Mouse (Mus musculus): Measurements from ENCODE around the gene Adgrl2. TPM values are rescaled to one million over a fixed set of nuclear protein-coding genes. Genes with fewer than 3 reads are reported as not detected.
A peak's percentile ranks its signal among the peaks of the same experiment; 100 is the strongest.

Gene Adgrl2
- total RNA-seq, 2 experiments from 2014 or later = 163 to 173 TPM

DNA sequence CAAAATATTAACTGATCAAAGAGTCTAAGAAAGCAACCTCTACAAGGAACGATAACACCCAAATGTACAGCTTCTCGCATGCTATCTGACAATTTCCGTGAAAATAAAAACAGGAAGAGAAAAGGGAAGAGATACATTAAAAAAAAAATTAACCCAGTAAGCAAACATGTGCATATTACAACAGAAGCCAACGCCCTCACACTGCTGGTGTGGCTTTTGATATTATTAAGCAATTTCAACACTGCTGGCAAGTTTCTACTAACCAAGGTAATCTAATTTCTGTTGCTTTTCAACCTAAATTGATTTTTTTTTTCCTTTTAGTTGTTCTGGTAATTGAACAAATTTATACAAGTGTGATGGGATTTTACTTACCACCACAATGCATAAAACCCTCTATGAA, 8.0 kb downstream of the Adgrl2 start:
- DNase-seq (ENCODE audit: extremely low spot score in 1 of 2, low spot score in 2 of 2) = no peak
- intact Hi-C loops (cut with DNase I) = loop anchor here (5.0 to 10.0 kb wide), 3 partner anchors 128 to 1990 kb away; no protein-coding TSS in a partner anchor

DNA sequence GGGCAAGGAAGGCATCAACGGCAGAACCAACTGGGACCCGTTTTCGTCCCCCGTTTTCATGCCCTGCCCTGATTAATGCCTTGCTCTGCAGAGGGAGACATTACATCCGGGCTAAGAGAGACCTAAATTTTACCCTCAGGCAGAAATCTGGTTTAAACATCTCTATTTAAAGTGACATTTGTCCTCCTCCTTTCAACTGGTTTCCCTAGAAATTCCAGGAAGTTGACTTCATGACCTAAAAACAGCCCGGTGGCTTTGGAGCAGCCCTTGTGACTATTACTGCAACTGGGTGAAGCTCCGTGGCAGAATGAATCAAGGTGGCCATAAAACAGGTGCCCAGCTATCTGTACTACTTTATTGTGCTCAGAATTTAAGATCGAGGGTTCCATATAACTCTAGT, 8.6 kb downstream of the Adgrl2 start:
- intact Hi-C loops (cut with DNase I) = loop anchor here (5.0 to 10.0 kb wide), 3 partner anchors 127 to 1989 kb away; no protein-coding TSS in a partner anchor
- no peak for DNase-seq (ENCODE audit: extremely low spot score in 1 of 2, low spot score in 2 of 2)

DNA sequence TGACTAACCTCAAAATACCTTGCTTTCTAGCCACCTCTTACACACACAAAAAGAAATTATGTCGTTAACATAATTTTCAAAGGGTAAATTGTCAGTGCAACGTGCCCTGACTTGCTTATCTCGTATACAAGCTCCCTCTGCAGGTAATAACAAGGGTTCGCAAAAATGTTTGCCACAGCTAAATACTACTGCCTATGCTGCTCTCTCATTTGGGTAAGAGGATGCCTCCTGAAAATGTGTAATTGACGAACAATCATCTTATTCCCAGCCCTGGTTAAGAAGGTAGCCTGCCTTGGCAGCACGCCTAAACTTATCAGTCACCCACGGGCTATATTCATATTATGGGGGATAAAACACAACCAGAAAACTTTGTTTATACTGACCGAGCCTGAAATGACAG, 11.8 kb downstream of the Adgrl2 start:
- DNase-seq (ENCODE audit: extremely low spot score in 1 of 2, low spot score in 2 of 2) = no peak
- intact Hi-C loops (cut with DNase I) = no loop called here

DNA sequence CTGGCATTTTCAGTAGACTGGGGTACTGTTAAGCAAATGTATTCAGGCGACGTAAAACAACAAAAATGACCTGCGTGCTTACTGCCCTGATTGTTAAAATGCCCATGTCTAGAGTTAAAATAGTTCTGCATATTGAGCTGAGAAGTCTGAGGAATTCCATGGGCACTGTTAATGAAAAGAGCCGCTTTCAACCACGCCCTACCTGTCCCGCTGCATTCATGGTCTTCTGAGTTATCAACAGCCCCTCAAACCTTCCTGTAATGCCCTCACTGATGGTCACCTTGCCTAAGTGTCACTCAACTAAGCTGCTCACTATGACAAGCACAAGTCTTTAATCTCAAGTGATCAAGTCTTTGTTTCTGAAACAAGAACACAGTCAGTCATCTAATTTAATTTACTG, 12.5 kb downstream of the Adgrl2 start:
- no peak for DNase-seq (ENCODE audit: extremely low spot score in 1 of 2, low spot score in 2 of 2)
- intact Hi-C loops (cut with DNase I) = no loop called here

DNA sequence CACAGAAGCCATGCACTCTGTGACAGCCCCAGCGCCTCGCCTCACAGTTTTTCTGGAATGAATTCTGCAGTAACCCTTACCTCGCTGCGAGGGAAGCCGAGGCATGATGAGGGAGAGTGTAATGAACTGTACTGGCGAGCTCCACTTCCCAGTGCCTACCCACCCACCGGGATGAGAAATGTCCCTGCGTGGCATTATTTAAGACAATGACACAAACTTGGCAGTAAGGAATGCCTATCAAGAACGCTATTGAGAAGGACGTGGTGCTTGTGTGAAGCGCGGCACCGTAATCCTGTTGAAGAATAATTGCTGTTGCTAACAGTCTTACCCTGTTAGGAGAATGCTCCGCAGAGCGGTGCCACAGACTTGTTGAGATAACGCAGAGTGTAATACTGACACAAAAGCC, 13.2 kb downstream of the Adgrl2 start:
- intact Hi-C loops (cut with DNase I) = no loop called here
- no peak for DNase-seq (ENCODE audit: extremely low spot score in 1 of 2, low spot score in 2 of 2)

DNA sequence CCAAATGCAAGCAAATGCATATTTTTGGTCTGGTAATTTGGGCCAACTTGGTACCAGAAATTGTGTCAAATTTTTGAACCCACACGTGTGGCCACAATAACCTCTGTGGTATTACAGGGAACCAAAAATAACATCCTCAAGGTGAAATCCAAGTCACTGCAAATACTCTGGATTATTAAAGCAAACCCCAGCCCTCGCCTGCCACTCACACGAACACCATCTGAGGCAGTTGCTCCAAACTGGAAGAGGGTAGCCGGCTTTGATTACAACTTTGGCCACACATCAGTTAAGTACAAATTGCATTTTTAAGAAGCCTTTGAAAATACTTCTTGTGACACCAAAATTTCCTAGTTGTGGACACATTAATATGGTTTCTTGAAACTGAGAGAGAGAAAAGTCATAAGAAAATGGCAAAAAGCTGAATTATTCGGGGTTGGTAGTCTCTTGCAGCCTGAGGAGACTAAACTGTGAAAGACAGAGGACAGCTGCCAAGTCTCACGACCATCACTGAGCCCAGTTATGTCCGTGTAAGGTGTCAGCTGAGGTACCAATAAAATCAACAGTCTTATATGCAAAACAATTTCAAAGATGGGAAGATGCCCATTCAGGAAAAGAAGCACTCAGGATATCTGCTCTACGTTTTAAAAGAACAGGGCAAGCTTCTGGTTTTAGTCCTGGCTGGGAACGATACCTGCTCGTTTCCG, 18.3 kb downstream of the Adgrl2 start:
- DNase-seq (ENCODE audit: extremely low spot score in 1 of 2, low spot score in 2 of 2) = no peak
- intact Hi-C loops (cut with DNase I) = no loop called here

DNA sequence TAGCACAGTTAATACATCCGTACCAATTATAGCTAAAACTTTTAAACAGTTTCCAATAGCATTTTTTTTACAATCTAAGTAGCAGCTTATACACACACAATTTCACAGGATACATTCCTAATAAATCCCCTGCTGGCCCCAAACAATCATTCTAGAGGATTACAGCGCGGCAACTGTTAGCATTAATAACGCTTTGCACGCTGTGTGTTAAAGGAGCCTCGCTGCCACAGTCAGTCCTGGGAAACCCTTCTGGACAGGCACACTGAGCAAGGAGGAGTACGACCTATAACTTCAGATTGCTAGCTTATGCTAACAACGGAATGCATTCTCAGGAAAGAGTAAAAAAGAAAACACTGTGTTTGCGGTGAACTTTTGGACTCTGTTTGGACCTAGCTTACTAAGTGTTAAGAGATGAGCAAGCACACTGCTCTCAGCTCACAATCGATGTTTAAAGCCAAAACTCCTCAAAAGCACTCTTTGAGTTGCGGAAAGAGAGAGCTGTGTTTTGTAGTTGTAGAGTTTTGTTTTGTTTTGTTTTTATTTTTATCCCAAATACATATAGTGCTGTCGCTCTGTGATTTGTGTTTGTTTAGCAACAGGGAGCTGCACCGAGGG, 25.3 kb downstream of the Adgrl2 start:
- no peak for DNase-seq (ENCODE audit: extremely low spot score in 1 of 2, low spot score in 2 of 2)

DNA sequence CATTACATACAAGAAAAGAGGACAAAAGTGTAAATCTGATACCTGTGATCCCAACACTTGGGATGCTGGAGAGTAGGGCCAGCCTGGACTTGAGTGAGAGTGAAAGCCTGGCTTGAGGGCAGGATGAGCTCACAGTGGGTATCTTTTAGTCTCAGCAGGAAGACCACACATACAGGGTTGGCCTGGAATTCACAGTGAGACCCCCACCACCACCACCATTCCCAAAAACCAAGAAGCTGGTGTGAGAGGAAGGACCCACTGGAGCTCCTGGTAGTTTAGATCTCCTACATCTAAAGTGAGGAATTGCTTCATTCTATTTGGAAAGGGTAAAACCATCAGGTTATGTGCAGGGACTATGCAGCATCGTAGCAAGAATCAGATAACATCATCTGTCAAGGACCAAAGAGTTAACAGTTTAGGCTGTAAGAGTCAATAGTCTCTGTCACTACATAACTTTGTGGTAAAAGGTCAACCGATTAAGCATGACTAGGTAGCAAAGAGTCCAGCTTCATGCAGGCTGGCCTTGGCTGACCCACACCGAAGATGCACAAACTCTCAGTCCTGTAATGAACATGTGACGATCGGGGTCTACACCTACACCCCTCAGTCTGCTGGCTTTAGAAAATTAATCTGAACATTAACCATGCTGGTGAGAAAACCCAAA, 26.8 kb downstream of the Adgrl2 start:
- DNase-seq (ENCODE audit: extremely low spot score in 1 of 2, low spot score in 2 of 2) = no peak
- intact Hi-C loops (cut with DNase I) = no loop called here

More for the DNA sequence above, 25.3 kb downstream of the Adgrl2 start:
- intact Hi-C loops (cut with DNase I) = no loop called here

DNA sequence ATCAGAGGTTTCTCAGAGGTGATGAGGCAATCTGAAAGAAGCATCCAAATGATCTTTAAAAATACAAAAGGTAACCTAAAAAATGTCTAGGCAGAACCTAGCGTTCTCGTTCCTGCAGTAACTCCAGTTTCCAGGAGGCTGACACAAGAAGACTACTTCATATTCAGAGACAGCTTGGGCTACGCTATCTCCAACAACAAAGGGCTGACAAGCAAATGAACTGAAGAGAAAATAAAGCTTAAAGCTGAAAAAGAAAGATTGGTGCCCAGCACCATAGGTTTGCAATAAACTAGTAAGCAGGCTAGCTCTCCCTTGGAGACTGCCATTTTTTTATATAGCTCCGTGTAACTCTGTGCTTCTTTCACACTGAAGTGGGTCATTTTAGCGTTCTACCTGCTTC, 28.7 kb downstream of the Adgrl2 start:
- intact Hi-C loops (cut with DNase I) = no loop called here
- DNase-seq (ENCODE audit: extremely low spot score in 1 of 2, low spot score in 2 of 2) = no peak

DNA sequence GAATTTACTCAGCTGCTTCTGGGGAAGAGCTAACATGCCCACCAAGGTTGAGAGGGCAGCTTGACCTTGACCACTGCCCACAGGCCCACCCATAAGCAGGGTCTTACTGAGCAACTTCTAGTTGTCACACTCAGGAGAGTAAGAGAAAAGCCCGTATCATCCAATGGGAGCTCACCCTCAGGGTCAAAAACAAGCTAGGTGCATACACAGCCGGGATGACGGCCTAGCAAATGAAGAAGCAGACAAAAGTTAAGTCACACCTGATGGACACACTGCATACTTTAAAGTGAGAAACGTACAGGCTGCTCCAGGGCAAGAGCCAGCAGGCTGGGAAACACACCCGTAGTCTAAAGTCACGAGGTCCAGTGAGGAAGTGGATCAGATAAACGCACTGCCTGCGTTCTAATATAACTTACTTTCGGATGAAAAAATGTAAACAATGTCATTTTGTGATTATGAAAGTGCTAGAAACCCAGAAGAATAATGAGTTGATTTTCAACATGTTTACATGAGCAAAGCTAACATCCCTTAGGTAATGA, 29.5 kb downstream of the Adgrl2 start:
- DNase-seq (ENCODE audit: extremely low spot score in 1 of 2, low spot score in 2 of 2) = no peak
- intact Hi-C loops (cut with DNase I) = no loop called here

DNA sequence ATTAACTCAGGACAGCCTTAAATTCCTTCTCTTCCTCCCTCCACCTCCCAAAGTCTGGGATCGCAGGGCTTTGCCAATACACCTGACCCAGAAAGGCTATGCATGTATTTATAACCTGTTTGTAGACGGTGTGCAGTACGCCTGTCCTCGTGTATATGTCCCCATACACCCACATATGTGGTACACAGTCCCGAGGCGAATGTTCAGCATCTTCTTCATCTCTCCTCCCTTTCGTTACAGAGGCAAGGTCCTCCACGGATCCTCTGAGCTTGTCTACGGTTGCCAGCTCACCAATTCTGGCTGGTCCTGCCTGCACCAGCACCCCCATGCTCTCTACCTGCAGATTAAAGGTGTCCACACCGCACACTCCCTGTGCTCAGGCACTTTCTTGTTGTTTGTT, 30.1 kb downstream of the Adgrl2 start:
- no peak for DNase-seq (ENCODE audit: extremely low spot score in 1 of 2, low spot score in 2 of 2)
- intact Hi-C loops (cut with DNase I) = no loop called here

DNA sequence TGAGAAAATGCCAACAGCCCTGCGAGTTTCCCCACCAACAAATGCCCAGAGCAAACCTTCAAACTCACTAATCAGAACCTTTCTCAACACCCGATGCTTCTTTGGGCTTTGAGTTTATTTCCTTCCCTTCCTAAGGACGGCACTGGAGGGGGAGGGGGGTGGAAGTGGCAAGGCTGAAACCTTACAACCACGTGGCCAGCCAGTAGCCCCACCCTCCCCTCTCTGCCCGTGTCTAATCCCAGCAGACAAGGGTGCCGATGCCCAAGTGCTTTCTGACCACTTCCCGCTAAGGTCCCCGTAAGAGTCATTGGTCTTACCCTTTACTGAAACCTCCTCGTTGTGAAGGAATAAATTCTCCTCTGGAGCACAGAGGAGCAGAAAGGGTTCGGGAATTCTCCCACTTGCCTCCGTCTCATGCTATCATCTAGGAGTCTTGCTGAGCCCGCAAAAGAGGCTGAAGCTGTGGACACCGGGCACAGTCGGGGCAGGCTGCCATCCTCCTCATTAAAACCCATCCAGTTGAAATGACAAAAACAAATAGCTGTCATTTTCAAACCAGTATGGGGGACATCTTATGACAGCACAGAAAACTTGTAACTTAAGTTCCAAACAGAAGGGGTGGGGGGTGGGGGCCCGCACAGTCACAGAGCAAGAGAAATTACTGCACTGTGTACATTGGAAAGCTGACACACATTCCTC, 30.9 kb downstream of the Adgrl2 start:
- intact Hi-C loops (cut with DNase I) = no loop called here
- DNase-seq (ENCODE audit: extremely low spot score in 1 of 2, low spot score in 2 of 2) = peak in 1 of 2 experiments; percentile 60

DNA sequence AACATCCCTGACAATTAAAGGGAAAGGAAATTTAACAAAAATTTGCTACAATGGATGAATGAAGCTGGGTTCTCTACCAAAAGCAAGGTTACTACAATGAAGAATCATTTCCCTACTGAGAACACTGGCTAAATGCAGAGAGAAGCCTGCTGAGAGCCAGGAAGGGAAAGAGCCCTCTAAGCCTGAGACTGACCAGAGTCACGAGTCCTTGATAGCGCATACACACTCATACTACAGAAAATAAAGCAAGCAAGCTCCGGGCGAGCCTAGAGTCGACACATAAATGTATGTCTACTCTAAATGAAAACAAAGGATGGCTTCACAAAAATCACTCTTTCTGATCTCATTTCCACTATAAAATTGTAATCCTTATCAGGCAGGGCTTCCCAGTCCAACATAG, 31.6 kb downstream of the Adgrl2 start:
- intact Hi-C loops (cut with DNase I) = no loop called here
- no peak for DNase-seq (ENCODE audit: extremely low spot score in 1 of 2, low spot score in 2 of 2)

DNA sequence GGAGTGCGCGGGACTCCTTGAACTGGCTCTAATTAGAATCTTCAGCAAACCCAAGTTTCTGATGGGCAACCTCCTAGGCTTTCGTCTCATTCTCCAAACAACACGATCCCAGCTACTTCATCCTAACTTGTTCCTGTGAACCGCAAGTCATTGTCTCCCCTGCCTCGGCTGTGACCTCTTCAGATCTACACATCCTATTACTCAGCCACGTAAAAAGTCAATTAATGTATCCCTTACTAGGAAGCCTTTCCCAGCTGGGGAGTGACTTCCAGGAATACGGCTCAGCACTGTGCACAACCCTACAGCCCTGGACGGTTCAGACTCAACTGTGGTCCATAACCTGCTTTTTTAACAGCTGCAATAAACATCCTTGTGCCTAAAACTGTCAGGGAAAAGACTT, 32.2 kb downstream of the Adgrl2 start:
- intact Hi-C loops (cut with DNase I) = no loop called here
- no peak for DNase-seq (ENCODE audit: extremely low spot score in 1 of 2, low spot score in 2 of 2)

DNA sequence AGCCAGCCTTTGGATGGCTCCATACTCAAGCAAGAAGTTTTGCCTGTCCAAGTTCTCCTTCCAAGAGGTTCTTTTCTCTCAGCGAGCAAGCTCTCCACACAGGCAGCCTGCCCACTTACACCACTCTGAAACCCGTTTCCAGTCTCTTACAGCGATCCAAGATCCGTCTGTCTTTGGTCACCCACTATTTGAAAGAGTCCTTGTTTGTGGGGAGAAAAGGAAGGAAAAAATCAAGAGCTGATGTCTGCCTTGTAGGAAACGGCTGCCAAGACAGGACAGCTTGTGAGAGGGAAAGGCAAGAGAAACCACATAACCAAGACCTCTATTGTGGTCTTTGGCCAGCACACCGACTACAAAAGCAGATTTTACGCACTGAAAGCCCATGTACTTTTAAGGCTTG, 33.5 kb downstream of the Adgrl2 start:
- intact Hi-C loops (cut with DNase I) = no loop called here
- peak in 1 of 2 experiments; percentile 56 for DNase-seq (ENCODE audit: extremely low spot score in 1 of 2, low spot score in 2 of 2)

DNA sequence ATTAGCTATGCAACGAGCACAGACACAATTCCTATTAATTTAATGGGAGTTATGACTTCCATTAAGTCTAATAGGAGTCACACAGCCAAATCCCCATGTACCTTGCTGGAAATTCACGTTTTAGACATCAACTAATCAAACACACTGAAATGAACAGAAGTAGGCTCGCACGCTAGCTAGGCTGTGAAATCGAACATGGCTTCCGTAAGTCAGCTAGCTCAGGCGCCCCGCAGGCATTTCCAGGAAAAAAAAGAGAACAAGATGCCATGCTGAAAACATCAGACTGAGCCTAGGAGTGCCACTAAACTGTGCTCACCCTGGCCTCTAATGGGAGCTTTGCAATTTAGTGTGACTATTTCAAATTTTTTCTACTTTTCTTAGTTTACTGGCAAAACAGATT, 40.6 kb downstream of the Adgrl2 start:
- intact Hi-C loops (cut with DNase I) = no loop called here

DNA sequence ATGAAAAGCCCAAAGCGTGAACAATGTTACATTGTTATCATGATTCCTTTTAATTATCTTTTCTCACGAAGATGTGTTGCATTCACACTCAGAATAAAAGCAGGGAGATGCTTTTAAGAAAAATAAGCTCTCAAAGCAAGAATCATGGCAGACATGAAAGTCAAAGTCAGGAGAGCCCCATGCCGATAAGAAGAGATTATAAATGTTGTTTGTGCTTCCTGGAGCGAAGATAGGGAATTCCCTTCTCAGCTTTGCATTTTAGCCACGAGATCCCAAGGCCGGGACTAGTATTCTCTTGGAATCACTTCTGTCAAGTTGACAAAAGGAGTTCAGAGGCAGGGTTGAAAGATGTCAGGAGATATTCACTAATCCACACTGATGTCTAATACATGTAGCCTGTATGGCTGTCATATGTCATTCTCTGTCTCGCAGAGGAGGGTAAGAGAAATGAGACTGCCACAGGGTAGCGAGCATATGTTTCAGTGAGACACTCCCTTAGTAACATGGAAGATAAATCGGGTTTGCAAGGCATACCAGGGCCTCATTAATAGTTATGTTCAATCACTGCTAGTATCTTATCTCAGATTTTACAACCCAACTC, 42.5 kb downstream of the Adgrl2 start:
- no peak for DNase-seq (ENCODE audit: extremely low spot score in 1 of 2, low spot score in 2 of 2)
- intact Hi-C loops (cut with DNase I) = no loop called here

More for the DNA sequence above, 40.6 kb downstream of the Adgrl2 start:
- no peak for DNase-seq (ENCODE audit: extremely low spot score in 1 of 2, low spot score in 2 of 2)

DNA sequence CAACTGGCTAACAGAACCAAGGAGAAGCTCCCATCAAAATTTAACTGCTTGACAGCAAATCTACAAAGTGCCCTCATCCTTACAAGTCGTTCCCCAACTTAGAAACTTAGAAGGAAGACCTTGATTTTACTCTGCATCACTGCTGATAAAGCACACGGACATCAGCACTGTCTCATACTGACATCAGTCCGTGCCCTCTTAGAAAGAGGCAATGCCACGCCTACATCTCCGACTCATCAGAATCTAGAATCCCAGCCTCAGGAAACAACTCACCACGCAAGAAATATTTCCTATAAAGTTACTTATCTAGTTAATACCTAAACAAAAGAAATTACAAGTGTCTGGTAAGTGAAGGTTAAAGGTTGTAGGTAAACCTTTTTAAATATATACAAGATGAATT, 43.1 kb downstream of the Adgrl2 start:
- intact Hi-C loops (cut with DNase I) = no loop called here
- DNase-seq (ENCODE audit: extremely low spot score in 1 of 2, low spot score in 2 of 2) = no peak

DNA sequence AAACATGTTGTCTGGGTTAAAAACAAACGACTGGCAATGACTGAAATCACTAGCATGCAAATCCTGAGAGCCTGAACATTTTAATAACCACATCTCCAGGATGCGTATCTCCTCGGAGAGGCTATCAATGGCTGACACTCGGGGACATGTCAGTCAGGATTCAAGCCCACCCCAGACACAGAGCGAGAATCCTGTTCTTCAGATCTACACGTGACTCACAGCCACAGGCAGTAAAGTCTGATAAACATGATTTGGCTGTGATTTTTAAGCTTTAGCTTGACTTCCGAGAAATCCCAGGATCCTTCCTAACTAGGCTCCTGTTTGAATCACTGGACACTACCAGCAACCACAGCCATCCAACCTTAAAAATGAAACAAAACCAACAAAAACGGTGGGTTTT, 44.8 kb downstream of the Adgrl2 start:
- intact Hi-C loops (cut with DNase I) = no loop called here

More for the DNA sequence above, 44.8 kb downstream of the Adgrl2 start:
- DNase-seq (ENCODE audit: extremely low spot score in 1 of 2, low spot score in 2 of 2) = no peak
